Mouse (Mus musculus) heart, embryonic 13.5 days (tissue): ENCODE data around the gene Nbl1. TPM values are rescaled to one million over a fixed set of nuclear protein-coding genes. Genes with fewer than 3 reads are reported as not detected.

Experiments used
- ATAC-seq: fragments of 200-750 bp; cut with Nextera tagmentation; 2 replicates; pipeline ENCODE4 v1.8.0; 2017; ENCODE audit warnings: moderate TSS enrichment; ENCODE audit not compliant: insufficient number of reproducible peaks, low FRiP score, low TSS enrichment; ENCODE audit errors: extremely low read depth
- H3K27ac ChIP-seq: fragments of 300-500 bp; sonication (generic); replicated peaks from 2 replicates; pipeline ENCODE4 v1.5.1; 2015; ENCODE audit warnings: moderate library complexity, mild to moderate bottlenecking, inconsistent platforms
- H3K27me3 ChIP-seq: fragments of 300-500 bp; sonication (generic); replicated peaks from 2 replicates; pipeline ENCODE4 v1.6.1; 2015; ENCODE audit warnings: mild to moderate bottlenecking, inconsistent platforms
- H3K36me3 ChIP-seq: fragments of 300-500 bp; sonication (generic); 2 replicates; pipeline ENCODE4 v1.6.1; 2015; ENCODE audit warnings: mild to moderate bottlenecking, inconsistent platforms
- H3K4me1 ChIP-seq: fragments of 300-500 bp; sonication (generic); 2 replicates; pipeline ENCODE4 v1.6.1; 2015; ENCODE audit warnings: inconsistent platforms
- H3K4me2 ChIP-seq: fragments of 300-500 bp; sonication (generic); 2 replicates; pipeline ENCODE4 v1.6.1; 2015; ENCODE audit warnings: inconsistent platforms, mild to moderate bottlenecking, moderate library complexity
- H3K4me3 ChIP-seq: fragments of 300-500 bp; sonication (generic); 2 replicates; pipeline ENCODE4 v1.5.1; 2015; ENCODE audit warnings: moderate library complexity, mild to moderate bottlenecking, inconsistent platforms
- H3K9ac ChIP-seq: fragments of 300-500 bp; sonication (generic); 2 replicates; pipeline ENCODE4 v1.6.1; 2015; ENCODE audit warnings: inconsistent platforms, mild to moderate bottlenecking, moderate library complexity
- H3K9me3 ChIP-seq: fragments of 300-500 bp; sonication (generic); 2 replicates; pipeline ENCODE4 v1.6.1; 2016; ENCODE audit warnings: inconsistent platforms
- WGBS: fragments of 180-500 bp; shearing (Covaris S2); methylation state at CpG from one replicate; pipeline ENCODE4 v1.1.7; 2015; ENCODE audit warnings: mixed read lengths; 5-methylcytosine and 5-hydroxymethylcytosine counted together
- polyA plus RNA-seq: library from polyadenylated mRNA; unstranded; fragments of >200 nt; fragmentation: Nextera tagmentation; extraction: Ambion mirVana; gene quantifications from 2 replicates; pipeline ENCODE4 v1.2.1, GENCODE M21; 2015

Gene Nbl1
- polyA plus RNA-seq, 1 experiment from 2014 or later: 15.2 TPM

GRCm38 (mm10) chr4:139057291-139057690, 35.5 kb downstream of the Nbl1 start:
- H3K4me1 ChIP-seq: peaks cover 9% of the 10 kb centered on the region
- no peak overlapping the region for H3K9ac ChIP-seq
- no peak overlapping the region for H3K27ac ChIP-seq
- no peak for ATAC-seq
- H3K4me2 ChIP-seq: no peak overlapping the region
- peaks cover 21% of the 10 kb centered on the region; the same call in 1 of the 2 replicates for H3K27me3 ChIP-seq
- H3K9me3 ChIP-seq: no peaks in the 10 kb centered on the region
- no peak overlapping the region for H3K4me3 ChIP-seq
- 55% methylated on average over 5 of the region's 5 CpGs for WGBS
- H3K36me3 ChIP-seq: no peaks in the 10 kb centered on the region

DNA sequence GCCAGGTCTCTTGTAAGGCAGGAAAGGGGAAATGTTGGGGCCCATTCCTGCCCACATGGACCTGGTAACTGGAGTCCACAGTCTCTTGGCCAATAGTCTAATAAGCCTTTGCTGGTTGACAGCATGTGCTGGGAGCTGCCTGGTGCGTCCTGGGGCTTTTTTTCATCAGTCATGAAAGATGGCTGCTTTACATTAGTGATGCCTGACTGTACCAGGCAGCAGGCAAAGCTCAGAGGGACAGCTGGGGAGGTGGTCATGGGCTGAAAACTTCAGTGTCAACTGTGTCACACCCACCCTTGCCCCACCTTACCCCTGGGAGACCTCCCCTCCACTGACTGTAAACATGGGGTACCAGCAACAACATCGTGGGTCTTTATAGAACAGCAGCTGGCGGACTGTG, 37.0 kb downstream of the Nbl1 start:
- Histone ChIP-seq H3K4me2 (no peak overlapping the region), H3K9me3 (no peaks in the 10 kb centered on the region), H3K4me3 (no peak overlapping the region), H3K27me3 (peaks cover 21% of the 10 kb centered on the region; the same call in 1 of the 2 replicates), H3K27ac (no peak overlapping the region), H3K36me3 (no peaks in the 10 kb centered on the region), H3K4me1 (peaks cover 9% of the 10 kb centered on the region), H3K9ac (no peak overlapping the region)
- 70% methylated on average over 3 of the region's 3 CpGs for WGBS
- ATAC-seq: no peak

GRCm38 (mm10) chr4:139055336-139055735, 37.5 kb downstream of the Nbl1 start:
- H3K27me3 ChIP-seq: peaks cover 21% of the 10 kb centered on the region; the same call in 1 of the 2 replicates
- 70% methylated on average over 4 of the region's 4 CpGs for WGBS
- no peak for ATAC-seq
- no peak overlapping the region for H3K9ac ChIP-seq
- H3K27ac ChIP-seq: no peak overlapping the region
- no peaks in the 10 kb centered on the region for H3K36me3 ChIP-seq
- peaks cover 9% of the 10 kb centered on the region for H3K4me1 ChIP-seq
- no peak overlapping the region for H3K4me2 ChIP-seq
- no peaks in the 10 kb centered on the region for H3K9me3 ChIP-seq
- H3K4me3 ChIP-seq: no peak overlapping the region

DNA sequence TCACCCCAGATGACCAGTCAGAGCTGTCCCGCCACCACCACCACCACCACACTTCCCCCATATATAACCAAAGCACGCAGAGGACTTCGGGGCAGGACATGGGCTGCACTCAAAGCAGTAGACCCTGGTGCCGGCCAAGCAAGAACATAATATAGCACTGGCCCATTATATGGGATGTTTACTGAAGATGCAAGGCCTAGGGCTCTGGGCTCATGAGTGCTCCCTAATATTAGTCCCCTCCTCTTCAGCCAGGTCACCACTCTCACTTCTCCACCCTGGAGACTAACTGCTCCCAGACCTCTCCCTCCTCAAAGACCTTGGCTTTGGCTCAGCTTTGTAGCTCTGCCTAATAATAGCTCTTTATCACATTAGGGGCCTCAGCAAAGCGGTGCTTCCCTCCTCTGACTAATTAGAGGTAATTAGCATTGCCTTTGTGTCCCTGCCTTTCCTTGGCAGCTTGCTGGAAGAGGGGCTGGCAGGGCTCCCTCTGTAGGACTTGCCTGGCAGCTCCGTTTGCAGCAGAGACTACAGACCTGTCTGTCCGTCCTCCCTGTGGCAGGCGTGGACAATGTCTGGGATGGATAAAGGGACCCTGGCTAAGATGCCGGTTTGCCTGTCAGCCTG, 38.4 kb downstream of the Nbl1 start:
- Histone ChIP-seq H3K4me2 (no peak overlapping the region), H3K9ac (0 out of 2 replicates have a peak overlapping the region, but pooled peaks have one; percentile 1), H3K4me1 (peaks cover 9% of the 10 kb centered on the region), H3K9me3 (no peaks in the 10 kb centered on the region), H3K36me3 (no peaks in the 10 kb centered on the region), H3K27me3 (peaks cover 16% of the 10 kb centered on the region; the same call in 1 of the 2 replicates), H3K27ac (no peak overlapping the region), H3K4me3 (no peak overlapping the region)
- no peak for ATAC-seq
- WGBS: 47% methylated on average over 9 of the region's 9 CpGs

- H3K36me3 ChIP-seq: no peaks in the 10 kb centered on the region
- WGBS: 60% methylated on average over 5 of the region's 5 CpGs
- H3K4me2 ChIP-seq: no peak overlapping the region
- ATAC-seq: no peak
- H3K9ac ChIP-seq: no peak overlapping the region
- H3K9me3 ChIP-seq: no peaks in the 10 kb centered on the region
- H3K4me1 ChIP-seq: peaks cover 9% of the 10 kb centered on the region
- H3K27ac ChIP-seq: no peak overlapping the region
- H3K27me3 ChIP-seq: peaks cover 11% of the 10 kb centered on the region; the same call in 1 of the 2 replicates
- H3K4me3 ChIP-seq: no peak overlapping the region
Measured at GRCm38 (mm10) chr4:139053391-139053790, 39.4 kb downstream of the Nbl1 start.

DNA sequence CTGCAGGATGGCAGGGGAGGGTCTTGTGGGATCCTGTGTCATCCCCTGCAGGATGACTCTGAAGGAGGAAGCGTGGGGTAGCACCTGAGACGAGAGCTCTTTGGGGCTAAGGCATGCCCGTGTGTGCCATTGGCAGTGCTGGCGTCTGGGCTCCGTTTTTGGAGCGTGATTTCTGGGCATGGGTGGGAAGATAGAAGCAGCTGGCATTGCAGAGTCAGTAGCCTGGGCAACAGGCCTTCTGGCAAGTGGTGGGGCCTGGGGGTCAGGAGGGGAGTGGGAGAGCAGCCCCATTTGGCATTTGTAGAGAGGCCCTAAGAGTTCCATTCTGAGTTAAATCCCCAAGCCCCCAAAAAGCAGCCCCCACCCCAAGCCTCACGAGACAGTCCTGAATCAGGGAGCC, 40.0 kb downstream of the Nbl1 start:
- Histone ChIP-seq H3K4me3 (no peak overlapping the region), H3K36me3 (no peaks in the 10 kb centered on the region), H3K27ac (no peak overlapping the region), H3K4me1 (peaks cover 9% of the 10 kb centered on the region), H3K9me3 (no peaks in the 10 kb centered on the region), H3K27me3 (peaks cover 6% of the 10 kb centered on the region; the same call in 1 of the 2 replicates), H3K9ac (no peak overlapping the region), H3K4me2 (no peak overlapping the region)
- ATAC-seq: no peak
- WGBS: 80% methylated on average over 7 of the region's 7 CpGs

- Histone ChIP-seq H3K27ac (no peak overlapping the region), H3K9ac (no peak overlapping the region), H3K4me3 (no peak overlapping the region), H3K4me1 (no peaks in the 10 kb centered on the region), H3K36me3 (no peaks in the 10 kb centered on the region), H3K4me2 (no peak overlapping the region), H3K9me3 (no peaks in the 10 kb centered on the region; the same call in 1 of the 2 replicates), H3K27me3 (0 out of 2 replicates have a peak, but pooled peaks cover 3% of the 10 kb centered on the region)
- no peak for ATAC-seq
- WGBS: 76% methylated on average over 6 of the region's 6 CpGs
Measured at GRCm38 (mm10) chr4:139048518-139048917, 44.3 kb downstream of the Nbl1 start.

DNA sequence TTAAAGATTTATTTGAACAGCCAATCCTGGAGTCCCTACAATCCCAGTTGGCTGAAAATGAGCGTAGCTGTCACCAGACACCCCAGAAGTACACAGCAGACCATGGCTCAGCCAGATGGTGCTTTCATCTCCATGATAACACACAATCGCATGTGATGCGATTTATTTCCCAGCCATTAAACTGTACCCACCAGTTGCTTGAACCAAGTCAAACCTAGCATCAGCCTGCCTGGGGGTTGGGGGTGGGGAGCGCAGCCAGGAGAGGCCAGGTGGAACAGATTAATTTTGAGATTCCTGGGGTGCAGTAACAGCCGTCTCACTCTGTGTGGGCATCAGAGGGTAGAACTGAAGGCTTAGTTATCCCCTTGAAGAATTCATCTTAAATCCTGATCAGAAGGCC, 46.4 kb downstream of the Nbl1 start:
- H3K4me3 ChIP-seq: no peak overlapping the region
- 71% methylated on average over 5 of the region's 5 CpGs for WGBS
- H3K27me3 ChIP-seq: peaks cover 3% of the 10 kb centered on the region; the same call in 1 of the 2 replicates
- ATAC-seq: no peak
- no peaks in the 10 kb centered on the region for H3K4me1 ChIP-seq
- H3K9ac ChIP-seq: no peak overlapping the region
- H3K4me2 ChIP-seq: no peak overlapping the region
- H3K27ac ChIP-seq: no peak overlapping the region
- no peaks in the 10 kb centered on the region for H3K36me3 ChIP-seq
- no peaks in the 10 kb centered on the region; the same call in 1 of the 2 replicates for H3K9me3 ChIP-seq

DNA sequence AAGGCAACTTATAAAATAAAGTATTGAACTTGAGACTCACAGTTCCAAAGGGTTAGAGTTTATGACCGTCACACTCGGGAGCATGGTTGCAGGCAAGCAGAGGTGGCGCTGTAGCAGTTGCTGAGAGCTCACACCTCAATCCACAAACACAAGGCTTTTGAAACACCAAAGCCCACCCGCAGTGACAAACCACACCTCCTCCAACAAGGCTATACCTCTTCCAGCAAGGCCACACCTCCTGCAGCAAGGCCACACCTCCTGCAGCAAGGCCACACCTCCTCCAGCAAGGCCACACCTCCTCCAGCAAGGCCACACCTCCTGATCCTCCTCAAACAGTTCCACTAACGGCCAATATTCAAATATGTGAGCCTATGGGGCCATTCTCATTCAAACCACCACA, 48.2 kb downstream of the Nbl1 start:
- peaks cover 16% of the 10 kb centered on the region for H3K27me3 ChIP-seq
- H3K36me3 ChIP-seq: no peaks in the 10 kb centered on the region
- H3K27ac ChIP-seq: no peak overlapping the region
- no peak overlapping the region for H3K4me2 ChIP-seq
- 85% methylated on average over 5 of the region's 5 CpGs for WGBS
- H3K4me3 ChIP-seq: no peak overlapping the region
- no peaks in the 10 kb centered on the region; the same call in 1 of the 2 replicates for H3K9me3 ChIP-seq
- H3K9ac ChIP-seq: no peak overlapping the region
- no peak for ATAC-seq
- H3K4me1 ChIP-seq: no peaks in the 10 kb centered on the region

DNA sequence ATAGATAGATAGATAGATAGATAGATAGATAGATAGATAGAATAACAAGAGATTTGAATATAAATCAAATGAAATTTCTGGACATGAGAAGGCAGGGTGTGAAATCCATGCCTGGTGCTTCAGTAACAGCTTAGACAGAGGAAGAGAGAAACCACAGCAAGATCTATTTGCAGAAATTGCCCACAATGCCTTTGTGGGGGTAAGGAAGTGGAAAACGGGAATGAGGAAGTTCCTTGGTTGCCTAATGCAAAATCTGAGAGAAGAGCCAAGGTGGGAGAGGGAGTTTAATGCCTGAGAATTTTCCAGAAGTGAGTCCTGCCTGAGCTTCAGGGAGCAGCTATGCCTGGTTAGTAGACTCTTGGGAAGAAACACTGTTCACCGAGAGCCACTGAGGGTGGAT, 49.2 kb downstream of the Nbl1 start:
- no peak overlapping the region for H3K4me2 ChIP-seq
- ATAC-seq: no peak
- no peaks in the 10 kb centered on the region; the same call in 1 of the 2 replicates for H3K9me3 ChIP-seq
- H3K4me3 ChIP-seq: no peak overlapping the region
- H3K9ac ChIP-seq: no peak overlapping the region
- H3K27ac ChIP-seq: no peak overlapping the region
- H3K36me3 ChIP-seq: no peaks in the 10 kb centered on the region
- WGBS: 84% methylated on average over 2 of the region's 2 CpGs
- H3K27me3 ChIP-seq: peaks cover 22% of the 10 kb centered on the region
- H3K4me1 ChIP-seq: no peaks in the 10 kb centered on the region

DNA sequence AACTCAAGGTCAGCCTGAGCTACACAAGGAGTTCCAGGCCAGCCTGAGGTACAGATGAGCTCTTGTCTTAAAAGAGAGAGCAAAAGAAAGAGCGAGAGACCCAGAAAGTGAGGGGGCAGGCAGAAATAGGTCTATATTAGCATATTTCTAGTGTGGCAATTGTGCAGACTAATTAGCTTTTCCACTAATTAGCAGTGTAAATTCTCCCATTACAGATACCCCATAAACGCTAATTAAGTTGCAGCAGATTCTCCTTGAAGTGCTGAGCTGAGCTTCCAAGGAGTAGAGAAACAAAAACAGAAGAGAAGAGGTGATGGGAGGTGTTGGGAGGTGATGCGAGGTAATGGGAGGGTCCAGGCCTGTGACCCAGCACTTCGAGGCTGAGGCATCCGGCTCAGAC, 50.2 kb downstream of the Nbl1 start:
- H3K4me1 ChIP-seq: peaks cover 4% of the 10 kb centered on the region; the same call in 1 of the 2 replicates
- no peaks in the 10 kb centered on the region; the same call in 1 of the 2 replicates for H3K9me3 ChIP-seq
- no peak overlapping the region for H3K4me3 ChIP-seq
- WGBS: 73% methylated on average over 5 of the region's 5 CpGs
- H3K27ac ChIP-seq: no peak overlapping the region
- H3K27me3 ChIP-seq: peaks cover 22% of the 10 kb centered on the region
- no peaks in the 10 kb centered on the region for H3K36me3 ChIP-seq
- no peak for ATAC-seq
- no peak overlapping the region for H3K9ac ChIP-seq
- H3K4me2 ChIP-seq: no peak overlapping the region
